Mouse (Mus musculus) C2C12 (cell line): ENCODE data around the gene Pld6.

Source experiments
- CEBPB ChIP-seq: IDR thresholded peaks from one replicate; pipeline ENCODE4 v1.6.1; 2011; ENCODE audit warnings: low read depth, mild to moderate bottlenecking, control low read depth, moderate library complexity
- CTCF ChIP-seq: IDR thresholded peaks from one replicate; pipeline ENCODE4 v1.5.1; 2011; ENCODE audit not compliant: control insufficient read depth, insufficient read depth, insufficient read length
- MAX ChIP-seq: IDR thresholded peaks from one replicate; pipeline ENCODE4 v1.6.1; 2011; ENCODE audit warnings: mild to moderate bottlenecking, control low read depth
- MYOD1 ChIP-seq: IDR thresholded peaks from one replicate; pipeline ENCODE4 v1.6.1; 2011; ENCODE audit warnings: low read depth; ENCODE audit not compliant: control insufficient read depth, insufficient read length

DNA sequence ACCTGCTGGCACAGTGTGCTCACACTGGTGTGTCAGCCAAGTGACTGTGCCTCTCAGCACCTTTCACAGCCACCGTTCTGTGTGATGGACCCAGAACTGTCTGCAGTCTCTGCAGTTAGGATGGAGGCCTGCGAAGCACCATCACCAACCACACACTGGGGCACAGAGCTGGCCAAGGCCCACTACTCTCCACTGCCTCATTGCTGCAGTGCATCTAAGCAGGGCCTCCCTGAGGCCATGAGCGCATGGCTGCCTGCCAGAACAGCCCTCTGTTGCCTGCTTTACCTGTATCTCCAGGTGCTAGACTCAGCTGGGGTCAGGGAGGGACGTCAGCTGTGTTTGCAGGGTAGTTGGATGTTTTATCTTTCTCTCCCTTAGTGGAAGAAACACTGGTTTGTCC lies 43.1 kb downstream of the Pld6 start:
- TF ChIP-seq CTCF: no peak
- TF ChIP-seq MAX: no peak
- TF ChIP-seq MYOD1: no peak
- no peak for TF ChIP-seq CEBPB
